Mouse (Mus musculus) bone marrow macrophage, adult 2 months (primary cell): ENCODE measurements around the gene Ksr2.

Experiments
- CTCF ChIP-seq: IDR thresholded peaks from 2 replicates; pipeline ENCODE4 v1.5.1; 2012; ENCODE audit warnings: low read depth, mild to moderate bottlenecking, low read length, moderate library complexity
- POLR2A ChIP-seq: IDR thresholded peaks from 2 replicates; pipeline ENCODE4 v1.6.1; 2012; ENCODE audit warnings: mild to moderate bottlenecking, low read depth, low read length, borderline replicate concordance

DNA sequence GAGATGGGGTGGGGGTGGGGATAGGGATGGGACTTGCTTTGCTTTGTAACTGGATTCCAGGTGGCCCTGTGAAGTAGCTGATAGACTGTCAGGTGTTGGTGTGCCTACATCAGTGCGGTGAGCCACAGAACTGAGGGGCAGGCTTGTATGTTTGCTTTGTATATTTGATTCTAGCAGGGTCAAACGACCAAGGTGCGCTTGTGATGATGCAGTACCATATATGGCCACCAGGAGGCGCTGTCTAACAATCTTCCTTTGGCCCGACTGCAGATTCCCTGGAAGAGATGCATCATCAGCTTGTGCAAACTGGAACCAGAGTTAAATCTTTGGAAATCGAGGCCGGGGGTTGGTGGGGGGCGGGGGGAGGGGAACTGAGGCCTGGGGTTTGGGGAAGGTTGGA, 102.8 kb downstream of the Ksr2 start:
- TF ChIP-seq POLR2A: no peak
- TF ChIP-seq CTCF: peak; percentile 91
